Mouse (Mus musculus) embryonic facial prominence, embryonic 11.5 days (tissue): ENCODE measurements at regions not wholly inside any gene's neighbourhood (a gene's known extent, or its start where the extent isn't known, plus 50 kb on each side); places are given as distances from the start of the nearest gene placed in this dataset.

Source experiments
- ATAC-seq: fragments of 200-750 bp; cut with Nextera tagmentation; replicated peaks from 2 replicates; pipeline ENCODE4 v1.8.0; 2017; ENCODE audit warnings: low read depth; ENCODE audit not compliant: insufficient number of reproducible peaks, low FRiP score, low TSS enrichment
- DNase-seq: peaks from one replicate; pipeline ENCODE4 v3.0.0-alpha.2; 2015; ENCODE audit warnings: low spot score
- H3K27ac ChIP-seq: fragments of 300-500 bp; sonication (generic); replicated peaks from 2 replicates; pipeline ENCODE4 v1.5.1; 2014; ENCODE audit warnings: mild to moderate bottlenecking, low read depth, low read length, control low read depth
- H3K27me3 ChIP-seq: fragments of 300-500 bp; sonication (generic); 2 replicates; pipeline ENCODE4 v1.6.1; 2014; ENCODE audit warnings: mild to moderate bottlenecking, low read length, moderate library complexity, mixed read lengths; ENCODE audit not compliant: control insufficient read depth, insufficient read depth
- H3K36me3 ChIP-seq: fragments of 300-500 bp; sonication (generic); replicated peaks from 2 replicates; pipeline ENCODE4 v1.6.1; 2014; ENCODE audit warnings: low read depth, mild to moderate bottlenecking, low read length, moderate library complexity, mixed read lengths; ENCODE audit not compliant: control insufficient read depth, insufficient read depth
- H3K4me1 ChIP-seq: fragments of 300-500 bp; sonication (generic); 2 replicates; pipeline ENCODE4 v1.6.1; 2014; ENCODE audit warnings: low read length, mixed read lengths; ENCODE audit not compliant: control insufficient read depth, insufficient read depth
- H3K4me2 ChIP-seq: fragments of 300-500 bp; sonication (generic); 2 replicates; pipeline ENCODE4 v1.6.1; 2014; ENCODE audit warnings: low read depth, mild to moderate bottlenecking, control low read depth, low read length, moderate library complexity
- H3K4me3 ChIP-seq: fragments of 300-500 bp; sonication (generic); 2 replicates; pipeline ENCODE4 v1.5.1; 2014; ENCODE audit warnings: low read depth, low read length, control low read depth
- H3K9ac ChIP-seq: fragments of 300-500 bp; sonication (generic); replicated peaks from 2 replicates; pipeline ENCODE4 v1.6.1; 2014; ENCODE audit warnings: mild to moderate bottlenecking, control low read depth, low read length
- H3K9me3 ChIP-seq: fragments of 300-500 bp; sonication (generic); replicated peaks from 2 replicates; pipeline ENCODE4 v1.6.1; 2016; ENCODE audit warnings: mild to moderate bottlenecking, low read length, inconsistent platforms, mixed read lengths; ENCODE audit not compliant: control insufficient read depth
- WGBS: fragments of 180-500 bp; shearing (Covaris S2); extraction: QIAGEN DNeasy Blood & Tissue Kit; methylation state at CpG from one replicate; pipeline ENCODE4 v1.1.7; 2014; 5-methylcytosine and 5-hydroxymethylcytosine counted together

GRCm38 (mm10) chr1:96482816-96483215 is 389.2 kb downstream of the Slco4c1 start:
- WGBS, result 65% methylated on average over 1 of the region's 1 CpGs
- H3K27me3 ChIP-seq, result no peaks in the 10 kb centered on the region
- H3K4me2 ChIP-seq, result no peak overlapping the region
- DNase-seq, result no peak
- no peaks in the 10 kb centered on the region for H3K4me1 ChIP-seq
- H3K9me3 ChIP-seq, result no peaks in the 10 kb centered on the region
- H3K9ac ChIP-seq, result no peak overlapping the region
- H3K27ac ChIP-seq, result no peak overlapping the region
- no peaks in the 10 kb centered on the region for H3K36me3 ChIP-seq
- no peak overlapping the region for H3K4me3 ChIP-seq
- ATAC-seq, result no peak

GRCm38 (mm10) chr1:96450852-96451251 is 421.1 kb downstream of the Slco4c1 start:
- 51% methylated on average over 1 of the region's 1 CpGs for WGBS
- no peaks in the 10 kb centered on the region for H3K36me3 ChIP-seq
- H3K9me3 ChIP-seq, result no peaks in the 10 kb centered on the region
- no peak overlapping the region for H3K4me3 ChIP-seq
- no peak overlapping the region for H3K9ac ChIP-seq
- H3K27me3 ChIP-seq, result no peaks in the 10 kb centered on the region
- no peak overlapping the region for H3K27ac ChIP-seq
- no peak for ATAC-seq
- no peak overlapping the region for H3K4me2 ChIP-seq
- H3K4me1 ChIP-seq, result no peaks in the 10 kb centered on the region
- DNase-seq, result no peak

GRCm38 (mm10) chr1:96445215-96445614 is 426.8 kb downstream of the Slco4c1 start:
- no peaks in the 10 kb centered on the region for H3K27me3 ChIP-seq
- no peak overlapping the region for H3K9ac ChIP-seq
- 93% methylated on average over 1 of the region's 1 CpGs for WGBS
- H3K4me1 ChIP-seq, result no peaks in the 10 kb centered on the region
- no peak overlapping the region for H3K27ac ChIP-seq
- no peak overlapping the region for H3K4me2 ChIP-seq
- H3K9me3 ChIP-seq, result no peaks in the 10 kb centered on the region
- H3K4me3 ChIP-seq, result no peak overlapping the region
- no peaks in the 10 kb centered on the region for H3K36me3 ChIP-seq
- DNase-seq (no peak), ATAC-seq (no peak)

GRCm38 (mm10) chr1:96433057-96433456 is 438.9 kb downstream of the Slco4c1 start:
- DNase-seq (no peak), ATAC-seq (no peak)
- no peak overlapping the region for H3K4me3 ChIP-seq
- WGBS, result 80% methylated on average over 2 of the region's 2 CpGs
- H3K4me2 ChIP-seq, result no peak overlapping the region
- no peaks in the 10 kb centered on the region for H3K36me3 ChIP-seq
- H3K27me3 ChIP-seq, result no peaks in the 10 kb centered on the region
- no peaks in the 10 kb centered on the region for H3K9me3 ChIP-seq
- no peak overlapping the region for H3K9ac ChIP-seq
- H3K27ac ChIP-seq, result no peak overlapping the region
- H3K4me1 ChIP-seq, result no peaks in the 10 kb centered on the region

GRCm38 (mm10) chr1:96423481-96423880 is 448.5 kb downstream of the Slco4c1 start:
- no peak for ATAC-seq
- Histone ChIP-seq H3K9me3 (no peaks in the 10 kb centered on the region), H3K27me3 (no peaks in the 10 kb centered on the region), H3K4me2 (no peak overlapping the region), H3K4me3 (no peak overlapping the region), H3K4me1 (no peaks in the 10 kb centered on the region), H3K27ac (no peak overlapping the region), H3K36me3 (no peaks in the 10 kb centered on the region), H3K9ac (no peak overlapping the region)
- DNase-seq, result no peak

GRCm38 (mm10) chr1:96410837-96411612 is 460.9 kb downstream of the Slco4c1 start:
- ATAC-seq, result no peak
- H3K4me3 ChIP-seq, result no peak overlapping the region
- H3K9me3 ChIP-seq, result no peaks in the 10 kb centered on the region
- H3K4me1 ChIP-seq, result no peaks in the 10 kb centered on the region
- no peak overlapping the region for H3K27ac ChIP-seq
- no peaks in the 10 kb centered on the region for H3K36me3 ChIP-seq
- WGBS, result 84% methylated on average over 4 of the region's 4 CpGs
- DNase-seq, result no peak
- no peak overlapping the region for H3K9ac ChIP-seq
- H3K4me2 ChIP-seq, result no peak overlapping the region
- H3K27me3 ChIP-seq, result no peaks in the 10 kb centered on the region

- H3K9me3 ChIP-seq, result no peaks in the 10 kb centered on the region
- no peak overlapping the region for H3K9ac ChIP-seq
- no peak overlapping the region for H3K27ac ChIP-seq
- ATAC-seq, result no peak
- WGBS, result 84% methylated on average over 4 of the region's 4 CpGs
- H3K27me3 ChIP-seq, result no peaks in the 10 kb centered on the region
- H3K4me3 ChIP-seq, result no peak overlapping the region
- no peak overlapping the region for H3K4me2 ChIP-seq
- no peaks in the 10 kb centered on the region for H3K4me1 ChIP-seq
- no peaks in the 10 kb centered on the region for H3K36me3 ChIP-seq
- no peak for DNase-seq
Measured at GRCm38 (mm10) chr1:96397982-96398381, 474.0 kb downstream of the Slco4c1 start.

- no peaks in the 10 kb centered on the region for H3K27me3 ChIP-seq
- no peak for ATAC-seq
- no peak overlapping the region for H3K4me2 ChIP-seq
- no peak overlapping the region for H3K27ac ChIP-seq
- no peak overlapping the region for H3K4me3 ChIP-seq
- WGBS, result 89% methylated on average over 5 of the region's 5 CpGs
- no peak overlapping the region for H3K9ac ChIP-seq
- DNase-seq, result no peak
- H3K36me3 ChIP-seq, result no peaks in the 10 kb centered on the region
- no peaks in the 10 kb centered on the region for H3K9me3 ChIP-seq
- H3K4me1 ChIP-seq, result no peaks in the 10 kb centered on the region
Measured at GRCm38 (mm10) chr1:96388417-96388816, 483.6 kb downstream of the Slco4c1 start.
